Mouse (Mus musculus): ENCODE measurements at regions not wholly inside any gene's neighbourhood (a gene's known extent, or its start where the extent isn't known, plus 50 kb on each side); places are given as distances from the start of the nearest gene placed in this dataset.
A peak's percentile ranks its signal among the peaks of the same experiment; 100 is the strongest.

- Histone ChIP-seq H3K36me3 (no peaks in the 10 kb centered on the region), H3K4me2 (no peak overlapping the region), H3K27ac (peak overlapping the region; percentile 62; the same call in 1 of the 2 replicates)
Measured at GRCm38 (mm10) chr4:119018573-119018972, 57.2 kb downstream of the Lao1 start.

GRCm38 (mm10) chr4:119019013-119019781 lies 57.8 kb downstream of the Lao1 start:
- peak overlapping the region; percentile 31 for H3K4me2 ChIP-seq
- WGBS: 42% methylated on average over 12 of the region's 12 CpGs
- no peak overlapping the region for H3K9ac ChIP-seq
- H3K36me3 ChIP-seq: no peaks in the 10 kb centered on the region
- no peak overlapping the region for H3K4me3 ChIP-seq (replicated peaks)
- H3K27ac ChIP-seq: peak overlapping the region; percentile 62
- ATAC-seq (replicated peaks; ENCODE audit: low FRiP score): peak; percentile 85
- H3K27me3 ChIP-seq: no peaks in the 10 kb centered on the region
- H3K4me1 ChIP-seq: peaks cover 28% of the 10 kb centered on the region
- no peaks in the 10 kb centered on the region for H3K9me3 ChIP-seq (replicated peaks)

More at GRCm38 (mm10) chr4:119018573-119018972, 57.2 kb downstream of the Lao1 start:
- H3K27me3 ChIP-seq: no peaks in the 10 kb centered on the region
- WGBS: 41% methylated on average over 6 of the region's 6 CpGs
- peak; percentile 53; the same call in 1 of the 2 replicates for ATAC-seq (replicated peaks; ENCODE audit: low FRiP score)
- no peaks in the 10 kb centered on the region for H3K9me3 ChIP-seq (replicated peaks)
- no peak overlapping the region for H3K9ac ChIP-seq
- H3K4me3 ChIP-seq (replicated peaks): no peak overlapping the region
- peaks cover 28% of the 10 kb centered on the region for H3K4me1 ChIP-seq

- H3K4me1 ChIP-seq: peaks cover 39% of the 10 kb centered on the region
- WGBS: 43% methylated on average over 6 of the region's 6 CpGs
- no peaks in the 10 kb centered on the region for H3K9me3 ChIP-seq (replicated peaks)
- H3K36me3 ChIP-seq: no peaks in the 10 kb centered on the region
- no peak overlapping the region for H3K4me3 ChIP-seq (replicated peaks)
- no peak for ATAC-seq (replicated peaks; ENCODE audit: low FRiP score)
- no peak overlapping the region for H3K4me2 ChIP-seq
- H3K27ac ChIP-seq: no peak overlapping the region
- H3K9ac ChIP-seq: no peak overlapping the region
- H3K27me3 ChIP-seq: no peaks in the 10 kb centered on the region
Measured at GRCm38 (mm10) chr4:119022338-119022737, 61.0 kb downstream of the Lao1 start.

GRCm38 (mm10) chr4:119026237-119026861 lies 65.0 kb downstream of the Lao1 start:
- WGBS: 24% methylated on average over 5 of the region's 5 CpGs
- ATAC-seq (replicated peaks; ENCODE audit: low FRiP score): 0 out of 2 replicates have a peak, but pooled peaks have one; percentile 40
- no peak overlapping the region for H3K9ac ChIP-seq
- peaks cover 40% of the 10 kb centered on the region for H3K4me1 ChIP-seq
- no peak overlapping the region for H3K4me2 ChIP-seq
- no peaks in the 10 kb centered on the region for H3K27me3 ChIP-seq
- no peak overlapping the region for H3K4me3 ChIP-seq (replicated peaks)
- no peaks in the 10 kb centered on the region for H3K9me3 ChIP-seq (replicated peaks)
- no peaks in the 10 kb centered on the region for H3K36me3 ChIP-seq
- peak overlapping the region; percentile 69 for H3K27ac ChIP-seq

GRCm38 (mm10) chr4:119028208-119028821 lies 66.9 kb downstream of the Lao1 start:
- Histone ChIP-seq H3K9me3 (replicated peaks) (no peaks in the 10 kb centered on the region), H3K36me3 (no peaks in the 10 kb centered on the region), H3K27ac (0 out of 2 replicates have a peak overlapping the region, but pooled peaks have one; percentile 0), H3K4me2 (no peak overlapping the region), H3K27me3 (no peaks in the 10 kb centered on the region), H3K9ac (no peak overlapping the region), H3K4me3 (replicated peaks) (no peak overlapping the region), H3K4me1 (peaks cover 30% of the 10 kb centered on the region)
- peak; percentile 75 for ATAC-seq (replicated peaks; ENCODE audit: low FRiP score)
- 21% methylated on average over 8 of the region's 8 CpGs for WGBS

- no peak for ATAC-seq (replicated peaks; ENCODE audit: low FRiP score)
- 61% methylated on average over 7 of the region's 7 CpGs for WGBS
- no peak overlapping the region for H3K4me2 ChIP-seq
Measured at GRCm38 (mm10) chr4:119029091-119029490, 67.7 kb downstream of the Lao1 start.

GRCm38 (mm10) chr4:119029735-119030134 lies 68.4 kb downstream of the Lao1 start:
- no peaks in the 10 kb centered on the region for H3K36me3 ChIP-seq
- no peak for ATAC-seq (replicated peaks; ENCODE audit: low FRiP score)
- H3K4me3 ChIP-seq (replicated peaks): no peak overlapping the region
- H3K4me1 ChIP-seq: peaks cover 30% of the 10 kb centered on the region
- no peaks in the 10 kb centered on the region for H3K9me3 ChIP-seq (replicated peaks)
- 87% methylated on average over 6 of the region's 6 CpGs for WGBS
- no peak overlapping the region for H3K4me2 ChIP-seq
- H3K27me3 ChIP-seq: no peaks in the 10 kb centered on the region
- no peak overlapping the region for H3K27ac ChIP-seq
- no peak overlapping the region for H3K9ac ChIP-seq

More at GRCm38 (mm10) chr4:119029091-119029490, 67.7 kb downstream of the Lao1 start:
- peaks cover 30% of the 10 kb centered on the region for H3K4me1 ChIP-seq
- no peak overlapping the region for H3K4me3 ChIP-seq (replicated peaks)
- H3K9me3 ChIP-seq (replicated peaks): no peaks in the 10 kb centered on the region
- H3K27ac ChIP-seq: no peak overlapping the region
- no peak overlapping the region for H3K9ac ChIP-seq
- H3K27me3 ChIP-seq: no peaks in the 10 kb centered on the region
- H3K36me3 ChIP-seq: no peaks in the 10 kb centered on the region

GRCm38 (mm10) chr4:119030865-119031264 lies 69.5 kb downstream of the Lao1 start:
- Histone ChIP-seq H3K36me3 (no peaks in the 10 kb centered on the region), H3K4me1 (peaks cover 30% of the 10 kb centered on the region), H3K9ac (no peak overlapping the region), H3K4me3 (replicated peaks) (no peak overlapping the region), H3K27me3 (no peaks in the 10 kb centered on the region), H3K27ac (no peak overlapping the region), H3K9me3 (replicated peaks) (no peaks in the 10 kb centered on the region), H3K4me2 (no peak overlapping the region)
- 64% methylated on average over 5 of the region's 5 CpGs for WGBS
- ATAC-seq (replicated peaks; ENCODE audit: low FRiP score): no peak

- no peak overlapping the region for H3K9ac ChIP-seq
- H3K27ac ChIP-seq: no peak overlapping the region
- no peak overlapping the region for H3K4me2 ChIP-seq
- H3K4me1 ChIP-seq: peaks cover 19% of the 10 kb centered on the region
- no peaks in the 10 kb centered on the region for H3K36me3 ChIP-seq
- WGBS: 60% methylated on average over 4 of the region's 4 CpGs
- no peaks in the 10 kb centered on the region for H3K27me3 ChIP-seq
- H3K4me3 ChIP-seq (replicated peaks): no peak overlapping the region
- ATAC-seq (replicated peaks; ENCODE audit: low FRiP score): no peak
- H3K9me3 ChIP-seq (replicated peaks): no peaks in the 10 kb centered on the region
Measured at GRCm38 (mm10) chr4:119033006-119033405, 71.6 kb downstream of the Lao1 start.

- no peak overlapping the region for H3K4me3 ChIP-seq (replicated peaks)
- no peak overlapping the region for H3K4me2 ChIP-seq
Measured at GRCm38 (mm10) chr4:119036582-119036981, 71.9 kb upstream of the Slc2a1 start.

GRCm38 (mm10) chr4:119040041-119040440 lies 68.5 kb upstream of the Slc2a1 start:
- H3K27me3 ChIP-seq: no peaks in the 10 kb centered on the region
- no peaks in the 10 kb centered on the region for H3K36me3 ChIP-seq
- no peaks in the 10 kb centered on the region for H3K4me1 ChIP-seq
- no peaks in the 10 kb centered on the region for H3K9me3 ChIP-seq (replicated peaks)
- ATAC-seq (replicated peaks; ENCODE audit: low FRiP score): no peak
- no peak overlapping the region for H3K4me3 ChIP-seq (replicated peaks)
- WGBS: 74% methylated on average over 6 of the region's 6 CpGs
- no peak overlapping the region for H3K4me2 ChIP-seq
- H3K27ac ChIP-seq: no peak overlapping the region
- no peak overlapping the region for H3K9ac ChIP-seq

More at GRCm38 (mm10) chr4:119036582-119036981, 71.9 kb upstream of the Slc2a1 start:
- H3K27me3 ChIP-seq: no peaks in the 10 kb centered on the region
- H3K27ac ChIP-seq: no peak overlapping the region
- H3K36me3 ChIP-seq: no peaks in the 10 kb centered on the region
- H3K4me1 ChIP-seq: no peaks in the 10 kb centered on the region
- WGBS: 91% methylated on average over 5 of the region's 5 CpGs
- H3K9ac ChIP-seq: no peak overlapping the region
- no peaks in the 10 kb centered on the region for H3K9me3 ChIP-seq (replicated peaks)
- peak; percentile 88 for ATAC-seq (replicated peaks; ENCODE audit: low FRiP score)

- Histone ChIP-seq H3K36me3 (no peaks in the 10 kb centered on the region), H3K4me3 (replicated peaks) (no peak overlapping the region), H3K27ac (no peak overlapping the region), H3K4me2 (no peak overlapping the region), H3K4me1 (no peaks in the 10 kb centered on the region), H3K9ac (no peak overlapping the region), H3K27me3 (no peaks in the 10 kb centered on the region), H3K9me3 (replicated peaks) (no peaks in the 10 kb centered on the region)
- no peak for ATAC-seq (replicated peaks; ENCODE audit: low FRiP score)
- WGBS: 76% methylated on average over 6 of the region's 6 CpGs
Measured at GRCm38 (mm10) chr4:119041616-119042015, 66.9 kb upstream of the Slc2a1 start.

All from kidney, embryonic 15.5 days (tissue).